Mouse (Mus musculus) layer of hippocampus, adult 11-12 months (tissue): ENCODE data around the gene Disp1.

ENCODE experiments used
- DNase-seq: peaks from one replicate; pipeline ENCODE4 v3.0.0; 2022; ENCODE audit warnings: low spot score

Gene Disp1

DNA sequence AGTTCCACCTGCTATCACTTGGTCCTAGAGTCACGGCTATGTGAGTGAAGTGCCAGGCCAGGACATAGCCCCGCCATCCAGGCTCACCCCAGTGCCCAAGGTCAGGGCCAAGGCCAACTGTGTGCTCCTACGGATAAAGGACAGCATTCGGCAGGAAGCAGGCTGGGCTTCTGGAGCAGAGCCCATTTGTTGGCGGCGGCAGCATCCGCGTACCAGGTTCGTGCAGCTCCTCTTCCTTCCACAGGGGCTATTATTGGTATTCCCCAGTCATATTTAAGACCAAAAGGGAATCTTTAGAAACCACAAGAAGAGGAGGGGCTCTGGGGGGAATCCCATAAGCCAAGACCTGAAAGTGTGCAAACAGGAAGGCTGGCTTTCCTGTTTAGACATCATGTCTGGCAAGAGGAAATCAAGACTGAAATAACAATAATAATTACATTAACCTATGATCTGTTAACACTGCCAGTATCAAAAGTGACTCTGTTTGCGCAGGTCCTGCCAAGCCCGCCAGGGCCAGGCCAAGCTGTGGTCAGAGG is 180.4 kb downstream of the Disp1 start:
- DNase-seq = no peak

DNA sequence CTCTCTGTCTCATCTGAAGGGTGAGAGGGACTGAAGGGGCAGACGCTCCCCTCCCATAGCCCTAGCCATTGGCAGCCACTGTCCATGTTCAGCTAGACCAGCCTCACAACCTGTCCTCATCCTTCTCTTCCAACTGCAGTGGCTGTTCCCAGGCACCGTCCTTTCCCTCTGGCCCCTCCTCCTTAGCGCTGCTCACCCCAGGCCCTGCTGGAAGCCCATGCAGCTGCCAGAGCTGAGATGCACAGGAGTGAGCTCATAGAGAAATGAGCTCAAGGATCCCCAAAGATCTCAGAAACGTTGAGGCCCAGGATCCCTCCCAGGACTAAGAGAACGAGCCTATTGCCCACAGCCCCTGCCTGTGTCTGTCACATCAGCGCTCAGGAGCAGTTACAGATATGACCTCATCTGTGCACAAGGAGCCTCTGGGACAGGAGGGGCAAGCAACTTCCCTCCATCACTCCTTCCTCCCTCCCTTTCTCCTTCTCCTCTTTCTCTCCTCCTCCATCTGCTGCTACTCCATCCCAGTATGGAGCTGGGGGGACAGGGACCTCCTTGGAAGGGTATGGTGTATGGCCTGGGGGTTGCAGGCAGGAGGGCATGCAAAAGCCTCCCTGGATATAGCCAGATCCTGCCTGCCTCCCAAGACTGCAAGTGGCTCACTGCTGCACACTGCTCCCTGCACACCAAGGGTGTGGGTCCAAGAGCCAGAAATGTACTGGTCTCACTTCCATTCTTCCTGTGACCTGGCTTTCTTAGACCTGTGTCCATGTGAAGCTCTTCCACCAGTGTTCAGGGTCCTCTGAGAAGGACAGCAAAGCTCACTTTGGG is 181.2 kb downstream of the Disp1 start:
- no peak for DNase-seq

DNA sequence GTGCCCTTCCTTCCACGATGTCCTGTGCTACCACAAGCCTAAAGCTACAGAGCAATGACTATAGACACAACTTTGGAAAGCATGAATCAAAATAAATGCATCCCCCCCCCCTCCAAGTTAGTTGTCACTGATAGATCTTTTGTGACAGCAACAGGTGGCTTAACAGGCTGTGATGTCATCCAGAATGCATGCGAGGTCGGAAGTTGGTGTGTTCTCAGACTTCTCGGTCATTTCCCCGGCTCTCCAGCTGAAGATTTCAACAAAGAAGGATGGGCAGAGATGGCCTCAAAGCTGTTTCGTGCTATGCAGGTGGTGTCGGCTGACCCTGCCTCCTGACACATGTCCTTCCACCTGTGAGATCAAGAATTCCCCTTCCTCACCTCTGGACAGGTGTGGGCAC is 181.9 kb downstream of the Disp1 start:
- no peak for DNase-seq
